Mouse (Mus musculus) small intestine, adult 2 months (tissue): ENCODE data around the gene Mipol1. TPM values are rescaled to one million over a fixed set of nuclear protein-coding genes. Genes with fewer than 3 reads are reported as not detected.
"Not testable (repeated sequence)": the region's sequence is repeated elsewhere in the genome, so short reads cannot be mapped to it uniquely, and the experiment has no call there.

ENCODE experiments used
- H3K27ac ChIP-seq: fragments of 200-500 bp; 2 replicates; pipeline ENCODE4 v1.5.1; 2012; ENCODE audit warnings: low read depth, low read length, control low read depth, inconsistent platforms; ENCODE audit not compliant: insufficient read depth
- H3K27me3 ChIP-seq: fragments of 200-500 bp; 2 replicates; pipeline ENCODE4 v1.6.1; 2012; ENCODE audit warnings: mild to moderate bottlenecking, moderate library complexity, low read length, inconsistent platforms; ENCODE audit not compliant: control insufficient read depth, insufficient read depth
- H3K36me3 ChIP-seq: fragments of 200-500 bp; 2 replicates; pipeline ENCODE4 v1.6.1; 2012; ENCODE audit warnings: mild to moderate bottlenecking, low read length, control low read depth, inconsistent platforms; ENCODE audit not compliant: control insufficient read depth, insufficient read depth
- H3K4me1 ChIP-seq: fragments of 200-500 bp; 2 replicates; pipeline ENCODE4 v1.6.1; 2012; ENCODE audit warnings: low read length, inconsistent platforms, mixed read lengths; ENCODE audit not compliant: control insufficient read depth, insufficient read depth, insufficient read length
- H3K4me3 ChIP-seq: fragments of 200-500 bp; 2 replicates; pipeline ENCODE4 v1.5.1; 2012; ENCODE audit warnings: low read depth, mild to moderate bottlenecking, control low read depth, inconsistent platforms, low read length, moderate library complexity
- CTCF ChIP-seq: fragments of 200-500 bp; IDR thresholded peaks from 2 replicates; pipeline ENCODE4 v1.5.1; 2012; ENCODE audit warnings: low read depth, mild to moderate bottlenecking, control low read depth, inconsistent platforms, low read length, moderate library complexity, mixed read lengths; ENCODE audit not compliant: insufficient replicate concordance, insufficient read length; ENCODE audit errors: extremely low read depth
- POLR2A ChIP-seq: fragments of 200-500 bp; IDR thresholded peaks from 2 replicates; pipeline ENCODE4 v1.6.1; 2012; ENCODE audit warnings: low read depth, mild to moderate bottlenecking, control low read depth, inconsistent platforms, low read length, moderate library complexity
- WGBS: fragments of 180-500 bp; shearing (Covaris S2); methylation state at CpG from one replicate; pipeline ENCODE4 v1.1.7; 2018; 5-methylcytosine and 5-hydroxymethylcytosine counted together
- polyA plus RNA-seq: library from polyadenylated mRNA; depleted of rRNA; stranded (reverse); fragments of >200 nt; gene quantifications from 2 replicates; pipeline ENCODE4 v1.2.3, GENCODE M21; 2012

Mipol1 gene
- polyA plus RNA-seq, 1 experiment: 0.53 TPM

DNA sequence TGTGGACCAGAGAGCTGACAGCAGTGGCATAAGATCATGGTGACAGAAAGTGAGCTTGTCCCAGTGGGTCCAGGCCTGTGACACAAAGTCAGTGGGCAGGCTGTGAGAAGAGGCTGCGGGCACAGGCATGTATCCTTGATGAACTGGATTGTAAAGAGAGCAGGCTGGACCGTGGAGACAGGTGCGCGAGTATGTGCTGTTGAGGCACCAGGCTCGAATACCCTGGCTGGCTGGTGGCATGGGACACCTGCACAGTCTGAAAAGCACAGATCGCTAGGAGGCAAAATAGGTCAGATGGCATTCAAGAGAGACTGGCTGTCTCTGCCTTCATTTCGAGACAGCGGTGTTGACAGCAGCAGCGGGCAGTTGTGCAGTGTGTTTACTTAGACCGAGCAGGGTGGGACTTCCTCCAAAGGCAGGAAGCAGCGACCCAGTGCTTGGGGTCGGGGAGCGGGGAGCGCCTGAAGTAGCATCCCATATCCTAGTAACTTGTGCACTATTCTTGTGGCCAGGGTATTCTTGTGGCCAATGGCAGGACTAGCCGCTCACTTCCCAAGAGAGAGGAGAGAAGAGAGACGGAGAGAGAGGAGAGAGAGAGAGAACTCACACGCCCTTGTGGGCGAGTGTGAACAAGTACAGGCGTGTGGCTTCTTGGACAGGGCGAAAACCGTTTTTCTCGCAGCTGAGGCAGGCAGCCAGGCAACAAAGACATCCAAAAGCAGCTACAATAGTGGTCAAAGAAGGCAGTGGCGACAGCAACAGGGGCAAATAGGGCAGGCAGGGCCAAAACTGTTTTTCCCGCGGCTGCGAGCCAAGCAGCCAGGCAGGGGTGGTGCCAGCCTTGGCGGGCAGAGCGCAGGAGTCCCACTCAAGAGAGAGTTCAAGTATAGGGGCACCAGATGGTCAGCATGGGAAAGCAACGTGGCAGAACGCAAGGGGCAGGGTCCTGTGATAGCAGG lies 18.6 kb upstream of the Mipol1 start:
- Histone ChIP-seq H3K4me3 (peak overlapping the region; percentile 59), H3K4me1 (peaks cover 6% of the 10 kb centered on the region; the same call in 1 of the 2 replicates), H3K27me3 (no peaks in the 10 kb centered on the region), H3K27ac (no peak overlapping the region), H3K36me3 (no peaks in the 10 kb centered on the region)
- no peak for TF ChIP-seq CTCF
- TF ChIP-seq POLR2A: no peak
- 5% methylated on average over 30 of the region's 30 CpGs for WGBS

DNA sequence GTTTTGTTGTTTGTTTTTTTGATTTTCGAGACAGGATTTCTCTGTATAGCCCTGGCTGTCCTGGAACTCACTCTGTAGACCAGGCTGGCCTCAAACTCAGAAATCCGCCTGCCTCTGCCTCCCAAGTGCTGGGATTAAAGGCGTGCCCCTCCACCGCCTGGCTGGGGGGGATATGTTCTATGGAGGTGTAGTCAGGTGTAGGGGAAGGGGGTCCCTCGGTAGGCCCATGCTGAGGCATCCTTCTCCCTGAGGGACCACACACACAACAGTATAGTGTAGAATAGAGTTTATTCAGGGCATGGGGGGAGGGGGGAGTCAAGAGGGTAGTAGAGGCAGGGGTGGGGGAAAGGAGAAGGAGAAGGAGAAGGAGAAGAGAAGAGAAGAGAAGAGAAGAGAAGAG lies 17.8 kb upstream of the Mipol1 start:
- not testable (repeated sequence) for H3K36me3 ChIP-seq, H3K4me3 ChIP-seq, H3K4me1 ChIP-seq, H3K27ac ChIP-seq, H3K27me3 ChIP-seq
- WGBS: 83% methylated on average over 5 of the region's 5 CpGs

DNA sequence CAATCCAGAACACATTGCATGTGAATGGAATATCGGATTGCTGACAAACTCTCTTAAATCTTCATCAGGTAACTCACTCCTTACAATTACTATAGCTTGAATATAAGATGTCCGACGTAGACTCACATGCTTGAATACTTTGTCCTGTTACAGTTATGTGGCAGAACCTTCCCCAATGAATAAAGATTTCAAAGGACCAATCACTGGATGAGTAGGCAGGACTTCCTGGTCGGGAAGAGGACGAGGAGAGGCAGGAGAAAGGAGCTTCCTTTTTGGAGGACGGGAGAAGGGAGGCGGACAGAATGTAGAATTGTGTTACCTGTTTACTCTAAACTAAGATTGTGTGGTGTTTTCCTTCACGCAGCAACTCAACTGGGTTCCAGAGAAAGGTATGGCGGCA lies 3.8 kb upstream of the Mipol1 start:
- H3K36me3 ChIP-seq: no peaks in the 10 kb centered on the region
- TF ChIP-seq POLR2A (no peak), CTCF (no peak)
- WGBS: 85% methylated on average over 9 of the region's 9 CpGs

DNA sequence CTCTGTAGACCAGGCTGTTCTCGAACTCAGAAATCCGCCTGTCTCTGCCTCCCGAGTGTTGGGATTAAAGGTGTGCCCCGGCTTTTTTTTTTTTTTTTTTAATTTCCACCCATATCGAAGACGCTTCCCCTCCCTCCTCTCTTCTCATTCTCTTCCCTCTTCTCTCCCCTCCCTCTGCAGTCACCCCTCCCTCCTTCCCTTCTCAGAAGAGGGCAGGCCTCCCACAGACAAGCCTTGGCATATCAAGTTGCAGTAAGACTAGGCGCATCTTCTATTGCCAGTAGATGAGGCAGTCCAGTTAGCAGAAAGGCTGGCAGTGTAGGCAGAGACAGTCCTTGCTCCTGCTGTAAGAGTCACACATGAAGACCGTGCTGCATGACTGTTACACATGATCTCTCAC lies 2.5 kb upstream of the Mipol1 start:
- 89% methylated on average over 7 of the region's 8 CpGs for WGBS

More for the DNA sequence above, 3.8 kb upstream of the Mipol1 start:
- Histone ChIP-seq H3K4me3 (no peak overlapping the region), H3K27me3 (no peaks in the 10 kb centered on the region), H3K4me1 (peaks cover 2% of the 10 kb centered on the region; the same call in 1 of the 2 replicates), H3K27ac (no peak overlapping the region)

DNA sequence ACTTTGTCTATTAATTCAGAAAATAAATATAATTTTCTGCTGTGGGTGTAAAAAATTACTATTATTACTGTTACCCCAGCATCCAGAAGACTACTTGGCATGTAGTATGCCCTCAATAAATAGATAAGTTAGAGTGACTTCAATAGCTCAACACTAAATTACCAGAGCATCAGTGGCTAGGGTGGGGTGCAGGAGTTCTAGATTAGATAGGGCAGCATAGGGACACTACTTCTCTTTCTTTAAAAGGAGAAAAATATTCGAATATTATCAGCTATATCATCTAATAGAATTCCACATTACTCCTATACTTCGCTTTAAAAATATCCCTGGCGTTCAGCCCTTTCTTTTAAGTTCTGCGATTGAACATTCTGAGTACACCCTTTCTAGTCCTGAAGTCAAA lies 524 bp upstream of the Mipol1 start:
- Histone ChIP-seq H3K4me3 (peak overlapping the region; percentile 98), H3K27me3 (no peaks in the 10 kb centered on the region), H3K36me3 (no peaks in the 10 kb centered on the region), H3K4me1 (peaks cover 3% of the 10 kb centered on the region; the same call in 1 of the 2 replicates), H3K27ac (peak overlapping the region; percentile 79)
- WGBS: 6% methylated on average over 4 of the region's 4 CpGs
- TF ChIP-seq CTCF (no peak), POLR2A (no peak)

More for the DNA sequence above, 2.5 kb upstream of the Mipol1 start:
- no peak overlapping the region for H3K27ac ChIP-seq
- no peaks in the 10 kb centered on the region for H3K27me3 ChIP-seq
- TF ChIP-seq POLR2A: no peak
- no peaks in the 10 kb centered on the region for H3K36me3 ChIP-seq
- no peak overlapping the region for H3K4me3 ChIP-seq
- peaks cover 3% of the 10 kb centered on the region; the same call in 1 of the 2 replicates for H3K4me1 ChIP-seq

DNA sequence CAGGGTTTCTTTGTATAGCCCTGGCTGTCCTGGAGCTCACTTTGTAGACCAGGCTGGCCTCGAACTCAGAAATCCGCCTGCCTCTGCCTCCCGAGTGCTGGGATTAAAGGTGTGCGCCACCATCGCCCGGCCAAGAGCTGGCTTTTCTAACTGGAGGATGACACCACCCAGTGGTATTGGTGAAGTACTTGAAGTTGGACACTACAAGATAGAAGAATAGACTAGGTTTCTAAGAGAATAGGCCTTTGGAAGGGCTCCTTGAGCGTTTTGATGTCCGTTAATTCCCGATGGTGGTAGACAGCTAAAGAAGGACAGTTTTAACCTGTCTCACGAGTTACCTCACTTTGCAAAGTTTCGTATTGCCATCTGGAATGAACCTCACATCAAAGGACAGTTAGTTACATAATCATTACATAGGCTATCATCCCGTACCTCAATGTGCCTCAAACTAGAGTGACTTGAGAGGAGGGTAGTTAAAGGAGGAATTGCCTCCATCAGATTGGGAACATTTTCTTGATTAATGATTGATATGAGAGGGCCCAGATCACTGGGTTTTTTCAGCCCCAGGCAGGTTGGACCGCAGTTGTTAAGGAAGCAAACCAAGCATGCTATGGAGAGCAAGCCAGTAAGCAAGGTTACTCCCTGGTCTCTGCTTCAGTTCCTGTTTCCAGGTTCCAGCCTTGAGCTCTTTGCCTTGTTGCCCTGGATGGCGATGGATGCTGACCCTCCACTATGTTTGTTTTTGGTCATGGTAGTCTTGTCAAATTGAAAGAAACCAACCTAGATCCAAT lies 1.1 kb downstream of the Mipol1 start:
- Histone ChIP-seq H3K4me3 (peak overlapping the region; percentile 98), H3K27me3 (no peaks in the 10 kb centered on the region), H3K36me3 (no peaks in the 10 kb centered on the region), H3K27ac (peak overlapping the region; percentile 85; the same call in 1 of the 2 replicates), H3K4me1 (peaks cover 3% of the 10 kb centered on the region; the same call in 1 of the 2 replicates)
- WGBS: 23% methylated on average over 14 of the region's 14 CpGs
- TF ChIP-seq CTCF: no peak; the same call in 1 of the 2 replicates
- TF ChIP-seq POLR2A: no peak

DNA sequence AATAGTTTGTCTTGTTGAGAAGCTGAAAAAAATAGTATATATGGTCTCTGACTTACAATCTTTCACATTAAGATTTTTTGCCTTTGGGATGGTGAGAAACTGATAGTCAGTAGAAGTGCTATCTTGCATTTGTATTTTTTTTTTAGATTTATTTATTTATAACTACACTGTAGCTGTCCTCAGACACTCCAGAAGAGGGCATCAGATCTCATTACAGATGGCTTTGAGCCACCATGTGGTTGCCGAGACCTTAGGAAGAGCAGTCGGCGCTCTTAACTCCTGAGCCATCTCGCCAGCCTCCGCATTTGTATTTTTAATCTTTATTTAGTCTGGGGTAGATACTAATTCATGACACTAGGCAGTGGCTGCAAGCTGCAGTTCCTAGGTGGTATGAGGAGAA lies 3.2 kb downstream of the Mipol1 start:
- Histone ChIP-seq H3K27me3 (no peaks in the 10 kb centered on the region), H3K27ac (no peak overlapping the region), H3K4me1 (peaks cover 3% of the 10 kb centered on the region; the same call in 1 of the 2 replicates), H3K36me3 (peaks cover 3% of the 10 kb centered on the region), H3K4me3 (no peak overlapping the region)
- 84% methylated on average over 5 of the region's 5 CpGs for WGBS
- TF ChIP-seq POLR2A (no peak), CTCF (no peak)
